Mouse (Mus musculus) midbrain, embryonic 15.5 days (tissue): ENCODE results near the gene Trim25. TPM values are rescaled to one million over a fixed set of nuclear protein-coding genes. Genes with fewer than 3 reads are reported as not detected.
A peak's percentile ranks its signal among the peaks of the same experiment; 100 is the strongest.

Source experiments
- ATAC-seq: fragments of 200-750 bp; cut with Nextera tagmentation; replicated peaks from 2 replicates; pipeline ENCODE4 v1.8.0; 2017; ENCODE audit warnings: moderate TSS enrichment
- H3K27ac ChIP-seq: fragments of 300-500 bp; sonication (generic); 2 replicates; pipeline ENCODE4 v1.5.1; 2015; ENCODE audit warnings: mild to moderate bottlenecking, inconsistent platforms
- H3K27me3 ChIP-seq: fragments of 300-500 bp; sonication (generic); replicated peaks from 2 replicates; pipeline ENCODE4 v1.6.1; 2015; ENCODE audit warnings: inconsistent platforms
- H3K36me3 ChIP-seq: fragments of 300-500 bp; sonication (generic); replicated peaks from 2 replicates; pipeline ENCODE4 v1.6.1; 2015; ENCODE audit warnings: inconsistent platforms
- H3K4me1 ChIP-seq: fragments of 300-500 bp; sonication (generic); 2 replicates; pipeline ENCODE4 v1.6.1; 2015; ENCODE audit warnings: inconsistent platforms
- H3K4me2 ChIP-seq: fragments of 300-500 bp; sonication (generic); 2 replicates; pipeline ENCODE4 v1.6.1; 2015; ENCODE audit warnings: inconsistent platforms, mild to moderate bottlenecking, moderate library complexity
- H3K4me3 ChIP-seq: fragments of 300-500 bp; sonication (generic); 2 replicates; pipeline ENCODE4 v1.5.1; 2015; ENCODE audit warnings: mild to moderate bottlenecking, inconsistent platforms
- H3K9ac ChIP-seq: fragments of 300-500 bp; sonication (generic); 2 replicates; pipeline ENCODE4 v1.6.1; 2015; ENCODE audit warnings: mild to moderate bottlenecking, inconsistent platforms
- H3K9me3 ChIP-seq: fragments of 300-500 bp; sonication (generic); 2 replicates; pipeline ENCODE4 v1.6.1; 2016; ENCODE audit warnings: inconsistent platforms
- WGBS: fragments of 180-500 bp; shearing (Covaris S2); methylation state at CpG from one replicate; pipeline ENCODE4 v1.1.7; 2015; ENCODE audit warnings: mixed read lengths; 5-methylcytosine and 5-hydroxymethylcytosine counted together
- polyA plus RNA-seq: library from polyadenylated mRNA; unstranded; fragments of >200 nt; fragmentation: Nextera tagmentation; extraction: Ambion mirVana; gene quantifications from 2 replicates; pipeline ENCODE4 v1.2.1, GENCODE M21; 2015

Trim25 gene
- 4.7 and 5.4 TPM in 2 replicates for polyA plus RNA-seq

DNA sequence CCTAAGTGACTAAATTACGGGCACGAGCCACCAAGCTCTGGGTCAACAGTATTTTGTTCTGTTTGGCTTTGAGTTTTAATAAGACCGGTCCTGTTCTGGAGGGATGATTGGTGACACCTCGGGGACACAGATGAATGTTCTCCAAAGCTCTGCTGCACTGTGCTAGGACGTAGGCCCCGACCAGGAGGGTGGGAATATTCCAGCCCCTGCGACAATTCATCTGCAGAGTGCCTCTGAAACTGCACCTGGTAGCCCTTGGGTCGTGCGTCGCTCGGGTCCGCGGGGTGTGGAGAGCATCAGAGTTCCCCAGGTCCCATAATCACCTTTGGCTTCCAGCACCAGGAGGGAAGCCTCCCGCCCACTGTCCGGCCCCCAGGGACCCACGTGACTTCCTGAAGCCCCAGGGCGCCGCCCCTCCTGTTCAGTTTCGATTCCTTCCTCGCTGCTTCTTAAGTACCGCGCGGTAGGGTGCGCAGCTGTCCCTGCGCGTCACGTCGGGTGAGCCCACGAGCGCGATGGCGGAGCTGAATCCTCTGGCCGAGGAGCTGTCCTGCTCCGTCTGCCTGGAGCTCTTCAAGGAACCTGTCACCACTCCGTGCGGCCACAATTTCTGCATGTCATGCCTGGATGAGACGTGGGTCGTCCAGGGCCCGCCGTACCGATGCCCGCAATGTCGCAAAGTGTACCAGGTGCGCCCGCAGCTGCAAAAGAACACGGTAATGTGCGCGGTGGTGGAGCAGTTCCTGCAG, at the start of gene Trim25:
Gene Trim25, plus strand, starts transcription at position 403 of the 749 bp plus-strand sequence.
- no peak within 1 kb of the TSS for H3K9ac ChIP-seq
- WGBS = 3% methylated on average over 48 of the region's 48 CpGs
- H3K36me3 ChIP-seq = no peaks in the 10 kb centered on the region
- ATAC-seq = no peak
- H3K4me3 ChIP-seq = peak within 1 kb of the TSS; percentile 35
- H3K27ac ChIP-seq = no peak within 1 kb of the TSS
- H3K4me2 ChIP-seq = peak within 1 kb of the TSS; percentile 47
- peaks cover 7% of the 10 kb centered on the region; the same call in 1 of the 2 replicates for H3K4me1 ChIP-seq
- peaks cover 18% of the 10 kb centered on the region for H3K27me3 ChIP-seq
- H3K9me3 ChIP-seq = no peaks in the 10 kb centered on the region

DNA sequence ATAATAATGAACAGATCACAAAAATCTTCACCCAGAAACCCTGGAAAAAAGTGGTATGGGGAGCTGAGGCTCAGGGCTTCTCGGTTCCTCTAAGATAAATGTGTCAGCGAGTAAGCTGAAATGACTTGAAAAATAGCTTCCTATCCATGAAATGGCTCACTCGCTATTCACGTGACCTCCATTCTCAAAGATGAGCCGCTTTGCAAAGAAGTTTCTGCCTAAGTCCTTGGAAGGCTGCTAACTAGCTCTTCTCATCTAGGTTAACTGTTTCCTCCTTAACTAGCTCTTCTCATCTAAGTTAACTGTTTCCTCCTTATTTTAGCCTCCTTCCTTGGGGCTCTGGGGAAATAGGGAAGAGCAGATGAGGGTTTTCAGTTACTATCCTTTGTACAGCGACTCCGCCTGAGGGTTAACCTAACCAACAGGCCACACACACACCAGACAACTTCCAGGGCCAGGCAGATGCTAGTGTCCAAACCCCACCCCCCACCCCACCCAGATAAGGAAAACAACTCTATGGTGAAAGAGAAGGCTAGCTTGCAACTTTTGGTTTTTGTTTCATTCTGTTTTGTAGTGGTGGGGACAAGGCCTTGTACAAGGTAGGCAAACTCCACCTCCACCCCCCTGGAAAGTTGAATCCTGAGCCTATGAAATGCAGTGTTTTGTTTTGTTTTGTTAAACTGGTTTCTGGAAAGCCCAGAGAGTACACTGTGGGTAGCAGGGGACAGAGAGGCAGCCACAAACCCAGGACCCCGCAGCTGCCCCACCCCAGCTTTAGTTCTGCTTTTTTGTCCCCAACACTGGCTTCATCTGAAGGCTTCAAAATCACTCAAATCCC, 49.2 kb upstream of the Trim25 start:
- Histone ChIP-seq H3K9ac (no peak overlapping the region), H3K27ac (no peak overlapping the region), H3K36me3 (no peaks in the 10 kb centered on the region), H3K4me3 (no peak overlapping the region), H3K4me2 (no peak overlapping the region), H3K9me3 (no peaks in the 10 kb centered on the region), H3K27me3 (no peaks in the 10 kb centered on the region), H3K4me1 (peaks cover 10% of the 10 kb centered on the region; the same call in 1 of the 2 replicates)
- no peak for ATAC-seq
- 90% methylated on average over 8 of the region's 8 CpGs for whole genome bisulfite sequencing

DNA sequence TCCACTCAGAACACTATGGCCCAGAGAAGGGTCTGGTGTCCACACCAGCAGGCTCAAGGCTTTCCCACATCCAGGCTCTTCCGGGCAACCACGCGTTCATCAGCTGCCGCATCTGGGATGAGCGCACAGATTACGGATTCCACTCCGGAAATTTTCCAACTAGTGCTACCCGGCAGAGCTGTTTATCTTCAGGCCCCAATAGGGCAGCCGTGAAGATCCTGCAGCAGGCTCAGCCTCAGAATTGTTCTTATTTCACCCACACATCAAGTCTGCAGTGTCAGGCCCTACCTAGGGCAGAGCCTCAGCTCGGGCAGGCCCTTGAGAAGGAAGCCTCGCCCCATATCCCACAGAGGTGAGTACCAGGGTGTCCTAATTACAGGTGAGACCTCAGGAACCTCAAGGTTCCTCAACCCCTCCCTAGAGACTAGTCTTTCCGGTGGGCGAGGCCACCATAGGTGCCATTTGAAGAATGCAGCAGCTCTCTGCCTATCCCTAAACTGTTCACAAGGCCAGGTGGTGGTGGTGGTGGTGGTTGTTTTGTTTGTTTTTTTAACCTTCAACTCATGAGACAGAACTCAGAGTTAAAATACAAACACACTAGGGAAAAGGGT, 48.4 kb upstream of the Trim25 start:
- no peaks in the 10 kb centered on the region for H3K36me3 ChIP-seq
- H3K27ac ChIP-seq = no peak overlapping the region
- no peaks in the 10 kb centered on the region for H3K27me3 ChIP-seq
- H3K4me1 ChIP-seq = peaks cover 13% of the 10 kb centered on the region; the same call in 1 of the 2 replicates
- WGBS = 91% methylated on average over 13 of the region's 13 CpGs
- H3K4me3 ChIP-seq = no peak overlapping the region
- H3K9me3 ChIP-seq = no peaks in the 10 kb centered on the region
- ATAC-seq = no peak
- no peak overlapping the region for H3K4me2 ChIP-seq
- H3K9ac ChIP-seq = no peak overlapping the region

DNA sequence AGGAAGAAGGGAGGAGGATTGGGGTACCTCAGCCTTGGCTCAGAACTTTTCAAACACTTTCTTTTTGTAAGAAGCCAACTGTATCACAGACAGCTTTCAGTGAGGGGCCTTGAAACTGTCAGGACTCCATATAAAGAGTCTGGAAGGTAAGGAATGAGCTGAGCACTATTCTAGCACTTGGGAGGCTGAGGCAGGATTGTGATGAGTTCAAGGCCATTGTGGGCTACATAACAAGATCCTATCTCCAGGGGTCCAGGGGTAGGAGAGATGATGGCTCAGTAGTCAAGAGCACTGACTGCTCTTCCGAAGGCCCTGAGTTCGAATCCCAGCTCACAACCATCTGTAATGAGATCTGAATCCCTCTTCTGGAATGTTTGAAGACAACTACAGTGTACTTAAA, 47.6 kb upstream of the Trim25 start:
- no peaks in the 10 kb centered on the region for H3K9me3 ChIP-seq
- no peaks in the 10 kb centered on the region for H3K27me3 ChIP-seq
- H3K9ac ChIP-seq = no peak overlapping the region
- H3K4me3 ChIP-seq = no peak overlapping the region
- WGBS = 97% methylated on average over 2 of the region's 2 CpGs
- H3K4me2 ChIP-seq = no peak overlapping the region
- H3K36me3 ChIP-seq = no peaks in the 10 kb centered on the region
- no peak overlapping the region for H3K27ac ChIP-seq
- ATAC-seq = no peak
- H3K4me1 ChIP-seq = peaks cover 13% of the 10 kb centered on the region; the same call in 1 of the 2 replicates

DNA sequence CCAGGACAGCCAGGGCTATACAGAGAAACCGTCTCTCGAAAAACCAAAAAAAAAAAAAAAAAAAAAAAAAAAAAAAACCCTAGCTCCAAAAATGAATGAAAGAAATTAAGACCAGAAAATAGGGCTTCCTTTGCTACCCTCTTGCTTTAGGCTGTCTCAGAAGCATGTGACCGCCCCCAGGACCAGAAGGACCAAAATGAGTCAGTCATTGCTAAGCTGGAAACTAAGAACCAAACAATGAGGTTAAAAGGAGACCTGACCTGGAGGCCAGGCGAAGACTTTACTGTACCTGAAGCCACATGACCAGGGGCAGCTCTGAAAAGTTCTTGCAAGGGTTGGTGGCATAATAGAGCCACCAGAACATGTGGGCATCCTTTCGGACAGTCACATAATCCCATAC, 47.1 kb upstream of the Trim25 start:
- Histone ChIP-seq H3K36me3 (no peaks in the 10 kb centered on the region), H3K9ac (no peak overlapping the region), H3K4me2 (no peak overlapping the region), H3K27me3 (no peaks in the 10 kb centered on the region), H3K9me3 (no peaks in the 10 kb centered on the region), H3K27ac (no peak overlapping the region), H3K4me1 (peaks cover 13% of the 10 kb centered on the region; the same call in 1 of the 2 replicates), H3K4me3 (no peak overlapping the region)
- WGBS = 96% methylated on average over 5 of the region's 5 CpGs
- ATAC-seq = no peak

DNA sequence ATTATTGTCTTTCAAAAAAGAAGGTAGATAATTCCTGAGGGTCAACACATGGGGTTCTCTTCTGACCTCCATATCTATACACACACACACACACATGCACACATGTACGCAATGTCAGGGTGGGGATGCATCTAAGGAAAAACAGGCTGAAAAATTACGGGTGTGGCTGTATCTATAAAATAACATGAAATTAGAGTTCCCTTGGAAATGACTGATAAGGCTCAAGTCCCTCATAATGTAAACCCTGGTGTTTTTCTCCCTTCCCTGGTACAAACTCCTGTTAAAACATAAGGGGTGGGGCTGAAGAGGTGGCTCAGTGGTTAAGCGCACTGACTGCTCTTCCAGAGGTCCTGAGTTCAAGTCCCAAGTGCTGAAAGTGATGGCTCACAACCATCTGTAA, 45.6 kb upstream of the Trim25 start:
- Histone ChIP-seq H3K36me3 (no peaks in the 10 kb centered on the region), H3K27ac (no peak overlapping the region), H3K9ac (no peak overlapping the region), H3K9me3 (no peaks in the 10 kb centered on the region), H3K27me3 (no peaks in the 10 kb centered on the region), H3K4me1 (peaks cover 13% of the 10 kb centered on the region; the same call in 1 of the 2 replicates), H3K4me3 (no peak overlapping the region), H3K4me2 (peak overlapping the region; percentile 59; the same call in 1 of the 2 replicates)
- 90% methylated on average over 3 of the region's 3 CpGs for whole genome bisulfite sequencing
- ATAC-seq = no peak

DNA sequence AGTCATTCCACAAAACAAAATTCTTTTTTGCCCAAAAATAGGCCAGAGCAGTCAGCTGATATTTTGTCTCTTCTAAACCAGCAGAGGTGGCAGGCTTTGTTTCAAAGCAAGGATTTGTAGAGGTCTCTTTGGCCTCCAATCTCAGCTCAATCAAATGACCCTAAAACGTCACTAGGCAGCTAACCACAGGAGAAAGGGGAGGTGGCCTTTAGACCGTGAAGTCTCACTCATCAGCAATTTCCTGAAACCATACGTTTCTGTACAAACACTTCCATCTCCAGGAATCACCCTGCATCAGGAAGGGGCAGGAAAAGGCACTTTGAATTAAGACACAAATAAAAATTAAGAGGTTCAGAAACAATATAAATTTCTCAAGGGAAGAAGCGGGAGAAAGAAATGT, 44.4 kb upstream of the Trim25 start:
- Histone ChIP-seq H3K4me1 (peaks cover 13% of the 10 kb centered on the region; the same call in 1 of the 2 replicates), H3K36me3 (no peaks in the 10 kb centered on the region), H3K27ac (peak overlapping the region; percentile 68), H3K9ac (peak overlapping the region; percentile 51), H3K9me3 (no peaks in the 10 kb centered on the region), H3K4me2 (peak overlapping the region; percentile 59), H3K4me3 (peak overlapping the region; percentile 55), H3K27me3 (no peaks in the 10 kb centered on the region)
- ATAC-seq = 0 out of 2 replicates have a peak, but pooled peaks have one; percentile 56
- 0% methylated on average over 4 of the region's 4 CpGs for WGBS

DNA sequence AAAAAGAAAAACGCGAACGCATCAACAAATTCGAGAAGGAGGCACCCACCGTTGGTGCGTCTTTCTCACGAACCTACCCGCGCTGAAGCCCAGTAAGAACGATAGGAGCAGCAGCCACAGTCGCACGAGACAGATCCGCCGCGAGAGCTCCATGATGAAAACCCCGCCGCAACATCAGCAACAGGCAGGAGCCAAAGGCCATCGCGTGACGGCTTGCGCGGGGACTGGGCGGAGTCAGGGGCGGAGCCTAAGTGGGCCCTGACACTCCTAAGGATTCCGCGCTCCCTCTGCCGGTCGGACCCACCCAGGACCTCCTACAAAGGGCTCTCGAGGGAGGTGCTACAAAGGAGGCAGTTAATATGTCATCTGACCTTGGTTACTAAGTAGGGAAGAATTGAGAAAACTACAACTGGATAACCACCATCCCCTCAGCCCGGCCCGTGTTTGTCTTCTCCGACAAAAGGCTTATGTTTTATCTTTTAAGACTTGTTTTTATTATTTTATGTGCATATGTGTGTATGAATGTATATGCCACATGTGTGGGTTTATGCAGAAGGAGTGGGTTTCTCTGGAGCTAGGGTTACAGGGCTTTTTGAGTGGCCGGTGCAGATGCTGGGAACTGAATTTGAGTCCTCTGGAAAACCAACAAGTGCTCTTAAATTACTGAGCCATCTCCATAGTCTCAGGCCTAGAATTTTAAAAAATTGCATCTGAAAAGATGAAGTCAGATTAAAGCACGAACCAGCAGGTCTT, 43.8 kb upstream of the Trim25 start, which contains the start of gene Scpep1:
Gene Scpep1, minus strand, starts transcription at position 249 of the 753 bp plus-strand sequence.
- ATAC-seq = peak; percentile 97
- peak within 1 kb of the TSS; percentile 59 for H3K4me2 ChIP-seq
- 4% methylated on average over 34 of the region's 34 CpGs for WGBS
- no peaks in the 10 kb centered on the region for H3K36me3 ChIP-seq
- H3K27ac ChIP-seq = peak within 1 kb of the TSS; percentile 68
- H3K9me3 ChIP-seq = no peaks in the 10 kb centered on the region
- H3K4me3 ChIP-seq = peak within 1 kb of the TSS; percentile 55
- no peaks in the 10 kb centered on the region for H3K27me3 ChIP-seq
- peaks cover 13% of the 10 kb centered on the region; the same call in 1 of the 2 replicates for H3K4me1 ChIP-seq
- peak within 1 kb of the TSS; percentile 51 for H3K9ac ChIP-seq

DNA sequence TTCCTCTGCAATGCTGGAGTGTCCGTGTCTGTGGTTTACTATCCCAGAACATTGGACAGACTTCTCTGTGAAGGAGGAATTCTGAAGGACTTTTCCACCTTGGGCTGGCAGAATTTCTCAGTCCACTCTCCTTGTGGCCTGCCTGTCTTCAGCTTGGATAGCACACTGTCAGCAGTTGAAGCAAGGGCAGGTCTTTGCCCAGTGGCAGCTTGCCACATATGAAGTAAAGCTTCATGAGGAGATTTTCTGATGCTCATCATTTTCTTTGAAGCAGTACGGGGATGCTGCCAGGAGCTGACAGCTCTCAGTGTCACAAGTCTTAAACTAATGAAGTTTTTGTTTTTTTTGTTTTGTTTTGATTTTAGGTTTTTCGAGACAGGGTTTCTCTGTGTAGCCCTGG, 40.3 kb upstream of the Trim25 start:
- no peaks in the 10 kb centered on the region for H3K36me3 ChIP-seq
- peaks cover 9% of the 10 kb centered on the region; the same call in 1 of the 2 replicates for H3K4me1 ChIP-seq
- WGBS = 88% methylated on average over 3 of the region's 3 CpGs
- H3K9me3 ChIP-seq = no peaks in the 10 kb centered on the region
- no peaks in the 10 kb centered on the region for H3K27me3 ChIP-seq
- H3K27ac ChIP-seq = no peak overlapping the region
- H3K9ac ChIP-seq = no peak overlapping the region
- no peak overlapping the region for H3K4me3 ChIP-seq
- H3K4me2 ChIP-seq = no peak overlapping the region
- no peak for ATAC-seq

DNA sequence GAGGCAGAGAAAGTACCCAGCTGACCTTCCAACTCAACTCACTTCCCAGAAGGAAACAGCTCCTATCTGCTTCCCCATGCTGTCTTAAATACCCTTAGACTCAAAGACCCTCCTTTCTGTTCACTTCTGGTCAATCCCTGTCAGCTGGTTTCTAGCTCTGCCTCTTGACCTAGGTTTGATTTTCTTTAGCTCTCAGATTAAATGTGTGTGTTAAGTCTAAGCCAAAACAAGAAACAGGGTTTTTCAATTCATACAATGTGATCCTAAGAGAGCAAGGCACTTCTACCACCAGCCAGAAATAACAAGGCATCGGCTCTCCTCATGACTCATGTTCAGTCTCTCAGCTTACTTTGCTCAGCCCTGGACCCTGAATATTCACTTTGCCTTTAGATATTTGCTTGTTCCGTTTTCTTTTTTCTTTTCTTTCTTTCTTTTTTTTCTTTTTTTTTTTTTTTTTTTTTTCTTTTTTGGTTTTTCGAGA, 32.3 kb upstream of the Trim25 start, which contains the start of gene Elobl:
Gene Elobl, minus strand, starts transcription at position 51 of the 481 bp plus-strand sequence.
- Histone ChIP-seq H3K4me3 (no peak within 1 kb of the TSS), H3K9ac (no peak within 1 kb of the TSS), H3K27me3 (no peaks in the 10 kb centered on the region), H3K4me2 (no peak within 1 kb of the TSS), H3K4me1 (no peaks in the 10 kb centered on the region), H3K9me3 (no peaks in the 10 kb centered on the region), H3K36me3 (no peaks in the 10 kb centered on the region), H3K27ac (no peak within 1 kb of the TSS)
- WGBS = 98% methylated on average over 2 of the region's 3 CpGs
- no peak for ATAC-seq

DNA sequence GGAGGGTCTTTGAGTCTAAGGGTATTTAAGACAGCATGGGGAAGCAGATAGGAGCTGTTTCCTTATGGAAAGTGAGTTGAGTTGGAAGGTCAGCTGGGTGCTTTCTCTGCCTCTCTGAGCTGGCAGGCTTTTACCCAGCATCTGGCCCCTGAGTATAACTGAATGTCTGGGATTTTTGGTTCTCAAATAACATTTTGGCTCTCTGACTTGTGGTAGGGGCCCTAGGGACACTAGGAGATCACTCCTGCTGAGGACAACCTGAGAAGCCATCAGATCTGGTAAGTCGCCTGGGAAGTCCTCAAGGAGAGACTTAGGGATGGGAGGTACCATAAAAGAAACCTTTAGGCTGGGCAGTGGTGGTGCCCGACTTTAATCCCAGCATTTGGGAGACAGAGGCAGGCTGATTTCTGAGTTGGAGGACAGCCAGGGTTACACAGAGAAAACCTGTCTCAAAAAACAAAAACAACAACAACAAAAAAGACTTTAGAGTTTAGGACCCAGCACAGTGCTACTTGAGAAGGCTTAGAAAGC, 28.9 kb upstream of the Trim25 start, which contains the start of gene Coil:
Gene Coil, plus strand, starts transcription at position 51 of the 531 bp plus-strand sequence.
- H3K9me3 ChIP-seq = no peaks in the 10 kb centered on the region
- H3K9ac ChIP-seq = no peak within 1 kb of the TSS
- H3K4me2 ChIP-seq = no peak within 1 kb of the TSS
- H3K27ac ChIP-seq = no peak within 1 kb of the TSS
- WGBS = 45% methylated on average over 2 of the region's 2 CpGs
- no peak for ATAC-seq
- H3K36me3 ChIP-seq = no peaks in the 10 kb centered on the region
- no peak within 1 kb of the TSS for H3K4me3 ChIP-seq
- H3K4me1 ChIP-seq = peaks cover 9% of the 10 kb centered on the region
- H3K27me3 ChIP-seq = no peaks in the 10 kb centered on the region
